Mouse (Mus musculus): Measurements from ENCODE around the gene Kdm6a. TPM values are rescaled to one million over a fixed set of nuclear protein-coding genes. Genes with fewer than 3 reads are reported as not detected.

Gene Kdm6a
- total RNA-seq, 2 experiments from 2014 or later: 42.2 to 43.7 TPM

DNA sequence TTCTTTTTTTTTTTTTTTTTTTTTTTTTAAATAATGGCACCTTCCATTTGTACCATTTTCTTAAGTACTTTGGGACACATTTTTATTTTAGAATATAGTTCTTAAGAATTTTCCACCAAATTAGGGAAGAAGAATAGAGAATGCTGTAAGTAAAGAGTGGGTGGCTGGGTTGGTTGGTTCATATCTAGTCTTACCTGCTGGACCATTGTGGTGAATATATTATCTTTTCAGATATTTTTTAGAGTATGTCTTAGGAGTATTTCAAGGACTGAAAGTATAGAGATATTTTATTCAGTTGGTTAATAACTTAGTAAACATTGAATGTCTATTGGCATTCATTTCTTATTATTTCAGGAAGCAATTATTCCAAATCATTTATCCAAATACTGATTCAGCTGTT is 117.8 kb downstream of the Kdm6a start:
- ATAC-seq (replicated peaks; ENCODE audit: low FRiP score, low TSS enrichment, poor library complexity, severe bottlenecking): no peak

Other genes starting within 250 kb of the Kdm6a start
- not detected in 2 replicates for gene Dusp21, start 16.7 kb upstream of the Kdm6a start, total RNA-seq (2014; fragmentation: Nextera tagmentation)
- gene Dusp21, start 16.7 kb upstream of the Kdm6a start, total RNA-seq (2017): not detected in 2 replicates

All from megakaryocyte-erythroid progenitor cell, adult 5-6 weeks (primary cell).